Mouse (Mus musculus): Measurements from ENCODE around the gene Olfr161.

DNA sequence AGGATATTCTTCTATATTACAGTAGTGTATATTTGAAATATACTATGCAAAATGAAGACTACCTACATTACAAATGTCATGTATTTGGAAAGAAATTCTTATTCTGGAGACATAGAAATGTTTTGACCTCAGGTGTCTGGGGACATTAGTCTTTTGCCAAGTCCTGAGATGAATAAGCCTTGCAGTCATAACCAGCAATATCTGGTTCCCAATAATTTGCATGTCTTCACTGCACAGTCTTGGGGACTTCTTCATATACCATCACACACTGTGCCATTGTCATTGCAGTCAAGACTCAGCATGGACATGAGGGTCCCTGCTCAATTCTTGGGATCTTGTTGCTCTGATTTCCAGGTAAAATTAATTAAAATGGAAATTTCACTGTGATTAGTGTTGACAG is 27.3 kb upstream of the Olfr161 start:
- no peak for TF ChIP-seq CTCF (IDR thresholded peaks at IDR 0.05)
- TF ChIP-seq EP300 (IDR thresholded peaks at IDR 0.05), result no peak

Measured in lung, postnatal 0 days (tissue).